Mouse (Mus musculus) embryonic facial prominence, embryonic 15.5 days (tissue): ENCODE data around the gene Dazl. TPM values are rescaled to one million over a fixed set of nuclear protein-coding genes. Genes with fewer than 3 reads are reported as not detected.

Experiments
- ATAC-seq: fragments of 200-750 bp; cut with Nextera tagmentation; 2 replicates; pipeline ENCODE4 v1.8.0; 2017; ENCODE audit warnings: low read depth, moderate TSS enrichment; ENCODE audit not compliant: insufficient number of reproducible peaks, low FRiP score, low TSS enrichment
- H3K27ac ChIP-seq: fragments of 300-500 bp; sonication (generic); replicated peaks from 2 replicates; pipeline ENCODE4 v1.5.1; 2015; ENCODE audit warnings: mild to moderate bottlenecking, inconsistent platforms
- H3K27me3 ChIP-seq: fragments of 300-500 bp; sonication (generic); 2 replicates; pipeline ENCODE4 v1.6.1; 2015; ENCODE audit warnings: inconsistent platforms
- H3K36me3 ChIP-seq: fragments of 300-500 bp; sonication (generic); 2 replicates; pipeline ENCODE4 v1.6.1; 2015; ENCODE audit warnings: mild to moderate bottlenecking, inconsistent platforms
- H3K4me1 ChIP-seq: fragments of 300-500 bp; sonication (generic); 2 replicates; pipeline ENCODE4 v1.6.1; 2015; ENCODE audit warnings: inconsistent platforms
- H3K4me2 ChIP-seq: fragments of 300-500 bp; sonication (generic); replicated peaks from 2 replicates; pipeline ENCODE4 v1.6.1; 2015; ENCODE audit warnings: mild to moderate bottlenecking, inconsistent platforms
- H3K4me3 ChIP-seq: fragments of 300-500 bp; sonication (generic); replicated peaks from 2 replicates; pipeline ENCODE4 v1.5.1; 2015; ENCODE audit warnings: mild to moderate bottlenecking, inconsistent platforms
- H3K9ac ChIP-seq: fragments of 300-500 bp; sonication (generic); 2 replicates; pipeline ENCODE4 v1.6.1; 2015; ENCODE audit warnings: inconsistent platforms
- H3K9me3 ChIP-seq: fragments of 300-500 bp; sonication (generic); replicated peaks from 2 replicates; pipeline ENCODE4 v1.6.1; 2016; ENCODE audit warnings: inconsistent platforms
- WGBS: fragments of 180-500 bp; shearing (Covaris S2); methylation state at CpG from one replicate; pipeline ENCODE4 v1.1.7; 2015; 5-methylcytosine and 5-hydroxymethylcytosine counted together
- polyA plus RNA-seq: library from polyadenylated mRNA; unstranded; fragments of >200 nt; fragmentation: Nextera tagmentation; extraction: Ambion mirVana; gene quantifications from 2 replicates; pipeline ENCODE4 v1.2.1, GENCODE M21; 2015

Dazl gene
- polyA plus RNA-seq, 1 experiment from 2014 or later: 0.28 TPM

DNA sequence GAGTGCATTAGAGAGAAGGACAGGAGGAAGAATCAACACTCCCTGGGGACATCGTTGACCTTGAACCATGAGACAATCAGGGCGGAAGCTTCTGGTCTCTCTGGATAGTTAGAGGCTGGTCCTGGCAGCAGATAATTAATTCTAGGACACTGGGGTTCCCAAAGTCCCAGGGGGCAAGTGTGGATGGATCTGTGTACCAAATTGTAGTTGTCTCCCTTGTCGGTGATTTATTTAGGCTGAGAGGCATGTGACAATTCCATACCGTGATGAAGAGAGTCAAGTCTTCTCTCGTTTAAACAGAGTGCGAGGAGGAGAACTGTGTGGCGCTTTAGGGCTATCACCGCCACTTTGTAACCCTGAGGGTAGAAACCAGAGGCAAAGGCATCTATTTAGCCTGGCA lies 62.2 kb downstream of the Dazl start:
- Histone ChIP-seq H3K4me1 (0 out of 2 replicates have a peak, but pooled peaks cover 4% of the 10 kb centered on the region), H3K4me3 (no peak overlapping the region), H3K27ac (no peak overlapping the region), H3K36me3 (no peaks in the 10 kb centered on the region), H3K9me3 (no peaks in the 10 kb centered on the region), H3K4me2 (no peak overlapping the region), H3K27me3 (no peaks in the 10 kb centered on the region), H3K9ac (no peak overlapping the region)
- no peak; the same call in 1 of the 2 replicates for ATAC-seq
- 87% methylated on average over 8 of the region's 8 CpGs for WGBS

DNA sequence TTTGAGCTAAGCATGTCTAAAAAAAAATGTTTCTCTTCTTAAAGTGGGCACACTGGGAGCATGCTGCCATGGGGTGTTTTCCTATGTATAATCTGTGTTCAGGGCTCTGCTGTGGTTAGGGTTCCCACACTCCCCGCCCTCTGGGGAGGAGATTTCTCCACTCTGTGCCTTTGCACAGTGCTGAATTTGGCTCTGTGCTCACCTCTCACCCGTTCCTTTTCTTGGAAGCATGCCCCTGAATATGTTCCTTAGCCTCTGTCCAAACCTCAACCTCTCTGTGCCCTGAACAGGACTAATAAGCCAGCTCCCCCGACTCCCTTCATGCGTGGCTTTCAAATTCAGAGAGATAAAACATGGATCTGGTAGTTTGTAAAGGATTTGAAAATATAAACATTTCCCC lies 63.9 kb downstream of the Dazl start:
- no peaks in the 10 kb centered on the region for H3K27me3 ChIP-seq
- H3K9ac ChIP-seq: no peak overlapping the region
- no peaks in the 10 kb centered on the region for H3K36me3 ChIP-seq
- 0 out of 2 replicates have a peak, but pooled peaks cover 4% of the 10 kb centered on the region for H3K4me1 ChIP-seq
- no peak overlapping the region for H3K27ac ChIP-seq
- 61% methylated on average over 4 of the region's 4 CpGs for WGBS
- H3K9me3 ChIP-seq: no peaks in the 10 kb centered on the region
- ATAC-seq: peak; percentile 65; the same call in 1 of the 2 replicates
- no peak overlapping the region for H3K4me3 ChIP-seq
- H3K4me2 ChIP-seq: no peak overlapping the region

Other genes starting within 250 kb of the Dazl start
- gene Rftn1, start 103.0 kb downstream of the Dazl start, polyA plus RNA-seq: 18.4 and 21.4 TPM in 2 replicates
- 4.2 and 4.5 TPM in 2 replicates for gene Plcl2, start 215.8 kb upstream of the Dazl start, polyA plus RNA-seq